Mouse (Mus musculus) G1E (cell line): ENCODE data around the gene Slc37a4. TPM values are rescaled to one million over a fixed set of nuclear protein-coding genes. Genes with fewer than 3 reads are reported as not detected.

Source experiments
- ATAC-seq: 2 replicates; pipeline ENCODE4 v1.8.0; 2016; ENCODE audit warnings: mild to moderate bottlenecking; ENCODE audit not compliant: insufficient number of reproducible peaks, poor library complexity, low FRiP score, severe bottlenecking; ENCODE audit errors: extremely low read depth
- DNase-seq: peaks from one replicate; pipeline ENCODE4 v3.0.0; 2012; ENCODE audit warnings: low spot score
- H3K27me3 ChIP-seq: 2 replicates; pipeline ENCODE4 v1.6.1; 2012; ENCODE audit warnings: mild to moderate bottlenecking, low read length, inconsistent platforms; ENCODE audit not compliant: insufficient read depth
- H3K36me3 ChIP-seq: replicated peaks from 2 replicates; pipeline ENCODE3; 2012; ENCODE audit warnings: mild to moderate bottlenecking, inconsistent platforms
- H3K4me1 ChIP-seq: 2 replicates; pipeline ENCODE4 v1.6.1; 2012; ENCODE audit warnings: low read depth, low read length, inconsistent platforms, mixed read lengths; ENCODE audit not compliant: insufficient read depth
- H3K4me3 ChIP-seq: 2 replicates; pipeline ENCODE4 v1.5.1; 2012; ENCODE audit warnings: low read depth, mild to moderate bottlenecking, inconsistent platforms, low read length, moderate library complexity, mixed read lengths
- H3K9me3 ChIP-seq: replicated peaks from 2 replicates; pipeline ENCODE4 v1.6.1; 2012; ENCODE audit warnings: inconsistent platforms
- CTCF ChIP-seq: IDR thresholded peaks from 2 replicates; pipeline ENCODE4 v1.5.1; 2012; ENCODE audit warnings: low read depth, low read length, inconsistent platforms, mixed read lengths
- GATA1 ChIP-seq: IDR thresholded peaks from 2 replicates; pipeline ENCODE4 v1.6.1; 2012; ENCODE audit warnings: borderline replicate concordance, low read length, inconsistent platforms, mixed read lengths
- GATA2 ChIP-seq: IDR thresholded peaks from 2 replicates; pipeline ENCODE4 v1.6.1; 2012; ENCODE audit warnings: low read depth, low read length, inconsistent platforms, borderline replicate concordance
- POLR2AphosphoS5 ChIP-seq: IDR thresholded peaks from 2 replicates; pipeline ENCODE4 v1.6.1; 2012; ENCODE audit warnings: low read depth, low read length, inconsistent platforms; ENCODE audit not compliant: insufficient replicate concordance
- TAL1 ChIP-seq: conservative IDR thresholded peaks from 2 replicates; pipeline ENCODE4 v1.6.1; 2012; ENCODE audit warnings: low read depth, low read length, inconsistent platforms, mixed read lengths
- polyA plus RNA-seq: library from polyadenylated mRNA; stranded (reverse); fragments of >175 nt; gene quantifications from 2 replicates; pipeline ENCODE4 v1.2.3, GENCODE M21; 2012
- total RNA-seq, 2 experiments: library from RNA; stranded (forward) in 1 of 2; stranded (reverse) in 1 of 2; fragments of 200-1000 nt in 1 of 2; fragments of >200 nt in 1 of 2; fragmentation: Nextera tagmentation in 1 of 2; gene quantifications; 2 replicates each; pipeline ENCODE4 v1.2.3; 2014 to 2017

The Slc37a4 gene
- total and polyA plus RNA-seq, 3 experiments, result 10.4 to 24.4 (median 16.0) TPM

DNA sequence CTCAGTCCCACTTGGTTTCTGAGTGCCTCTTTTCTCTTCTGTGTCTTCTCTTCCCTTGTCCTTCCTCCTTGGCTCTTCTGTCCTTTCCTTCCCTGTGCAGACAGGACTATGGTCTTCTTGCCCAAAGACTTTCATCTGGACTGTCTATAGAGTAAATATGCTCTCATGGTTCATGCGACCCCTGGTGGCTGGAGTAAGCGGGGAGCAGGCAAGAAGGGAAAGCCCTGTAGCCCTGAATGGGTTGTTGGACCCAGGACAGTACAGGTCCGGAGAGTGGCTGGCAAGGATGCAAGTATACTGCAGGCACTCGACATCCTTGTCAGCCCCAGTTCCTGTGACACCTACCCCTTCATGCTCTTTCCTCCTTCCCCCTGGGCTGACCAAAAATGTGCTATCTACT lies 5.2 kb upstream of the Slc37a4 start:
- ATAC-seq (no peak), DNase-seq (peak; percentile 29)
- TF ChIP-seq CTCF, result peak; percentile 79
- no peak for TF ChIP-seq GATA2
- Histone ChIP-seq H3K4me3 (no peak overlapping the region), H3K9me3 (no peaks in the 10 kb centered on the region), H3K4me1 (peaks cover 14% of the 10 kb centered on the region), H3K27me3 (no peaks in the 10 kb centered on the region), H3K36me3 (peaks cover 63% of the 10 kb centered on the region)

DNA sequence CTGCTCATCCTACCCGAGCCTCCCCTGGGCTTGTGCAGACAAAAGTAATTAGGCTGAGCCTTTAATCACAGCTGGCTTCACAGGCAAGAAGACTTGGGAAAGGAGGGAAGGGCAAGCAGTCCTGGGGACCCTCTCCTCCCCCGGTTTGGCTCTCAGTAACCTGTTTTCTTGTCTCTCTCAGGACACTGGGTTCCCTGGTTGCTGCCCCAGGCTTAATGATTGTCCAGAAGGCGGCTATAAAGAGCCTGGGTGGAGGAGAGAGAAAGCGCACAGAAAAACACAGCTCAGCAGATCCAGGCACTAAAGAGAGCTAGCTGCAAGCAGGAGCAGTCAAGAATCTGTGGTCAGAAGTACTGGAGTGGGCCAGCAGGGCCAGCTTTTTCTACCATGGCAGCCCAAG lies 1.4 kb downstream of the Slc37a4 start:
- TF ChIP-seq TAL1 (no peak), GATA2 (no peak), POLR2AphosphoS5 (no peak), CTCF (no peak), GATA1 (no peak)
- H3K36me3 ChIP-seq, result peaks cover 49% of the 10 kb centered on the region
- no peaks in the 10 kb centered on the region for H3K9me3 ChIP-seq
- ATAC-seq (no peak), DNase-seq (no peak)
- peak overlapping the region; percentile 81 for H3K4me3 ChIP-seq
- H3K4me1 ChIP-seq, result peaks cover 59% of the 10 kb centered on the region
- no peaks in the 10 kb centered on the region for H3K27me3 ChIP-seq

DNA sequence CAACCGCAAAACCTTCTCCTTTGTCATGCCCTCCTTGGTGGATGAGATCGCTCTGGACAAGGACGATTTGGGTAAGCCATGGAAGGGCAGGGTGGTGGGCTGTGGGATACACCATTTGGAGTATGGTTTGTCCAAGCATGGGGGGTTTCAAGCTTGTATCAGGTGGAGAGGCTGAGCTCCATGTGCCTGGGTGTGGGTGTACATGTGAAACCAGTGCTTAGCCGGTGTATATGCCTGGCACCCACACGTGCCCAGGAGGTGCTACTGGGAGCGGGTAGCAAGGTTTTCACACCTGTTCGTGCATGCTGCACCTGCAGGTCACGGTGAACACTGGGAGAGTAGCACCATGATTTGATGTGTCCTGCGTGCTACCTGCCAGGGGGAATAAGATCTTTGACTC lies 1.9 kb downstream of the Slc37a4 start:
- no peak for ATAC-seq
- H3K4me1 ChIP-seq, result peaks cover 62% of the 10 kb centered on the region
- no peaks in the 10 kb centered on the region for H3K27me3 ChIP-seq
- peak overlapping the region; percentile 81; the same call in 1 of the 2 replicates for H3K4me3 ChIP-seq
- no peak for TF ChIP-seq GATA1
- TF ChIP-seq CTCF, result no peak
- TF ChIP-seq POLR2AphosphoS5, result no peak
- no peak for TF ChIP-seq GATA2
- TF ChIP-seq TAL1, result no peak
- no peak for DNase-seq
- no peaks in the 10 kb centered on the region for H3K9me3 ChIP-seq
- peaks cover 53% of the 10 kb centered on the region for H3K36me3 ChIP-seq

DNA sequence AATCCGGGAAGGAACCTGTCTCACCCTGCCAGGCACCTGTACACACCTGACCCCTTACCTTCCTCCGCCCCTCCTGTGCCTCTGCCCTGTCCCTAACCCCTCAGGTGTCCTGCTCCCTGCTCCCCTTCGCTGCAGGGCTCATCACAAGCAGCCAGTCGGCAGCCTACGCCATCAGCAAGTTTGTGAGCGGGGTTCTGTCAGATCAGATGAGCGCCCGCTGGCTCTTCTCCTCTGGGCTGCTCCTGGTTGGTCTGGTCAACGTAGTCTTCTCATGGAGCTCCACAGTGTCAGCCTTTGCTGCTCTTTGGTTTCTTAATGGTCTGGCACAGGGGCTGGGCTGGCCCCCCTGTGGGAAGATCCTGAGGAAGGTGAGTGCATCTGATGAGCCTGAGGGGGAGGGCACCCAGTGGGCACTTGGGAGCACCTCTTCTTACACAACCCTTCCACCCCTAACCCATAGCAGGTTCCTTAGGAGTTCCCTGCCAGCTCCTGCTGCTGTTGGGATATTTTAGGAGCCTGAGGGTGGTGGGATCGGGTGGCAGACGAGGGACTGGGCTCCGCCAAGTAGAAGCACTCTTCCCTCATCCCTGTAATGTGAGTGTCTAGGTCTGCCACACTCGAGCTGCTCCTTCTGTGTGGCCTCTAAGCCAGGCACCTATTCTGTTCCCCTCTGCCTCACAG lies 2.6 kb downstream of the Slc37a4 start:
- H3K4me1 ChIP-seq, result peaks cover 67% of the 10 kb centered on the region
- no peaks in the 10 kb centered on the region for H3K9me3 ChIP-seq
- H3K27me3 ChIP-seq, result no peaks in the 10 kb centered on the region
- ATAC-seq (no peak), DNase-seq (no peak)
- H3K36me3 ChIP-seq, result peaks cover 60% of the 10 kb centered on the region
- peak overlapping the region; percentile 55; the same call in 1 of the 2 replicates for H3K4me3 ChIP-seq
- TF ChIP-seq TAL1 (no peak), GATA1 (no peak), GATA2 (no peak), CTCF (no peak), POLR2AphosphoS5 (no peak)

DNA sequence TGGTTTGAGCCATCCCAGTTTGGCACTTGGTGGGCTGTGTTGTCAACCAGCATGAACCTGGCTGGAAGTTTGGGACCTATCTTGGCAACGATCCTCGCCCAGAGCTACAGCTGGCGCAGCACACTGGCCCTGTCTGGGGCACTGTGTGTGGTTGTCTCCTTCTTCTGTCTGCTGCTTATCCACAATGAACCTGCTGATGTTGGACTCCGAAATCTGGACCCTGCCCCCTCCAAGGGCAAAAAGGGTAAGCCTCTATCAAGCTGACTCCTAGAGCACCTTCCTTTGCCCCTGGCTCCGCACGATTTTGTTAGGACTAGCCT lies 3.1 kb downstream of the Slc37a4 start:
- peaks cover 65% of the 10 kb centered on the region for H3K36me3 ChIP-seq
- DNase-seq (no peak), ATAC-seq (no peak)
- H3K4me1 ChIP-seq, result peaks cover 67% of the 10 kb centered on the region
- no peak for TF ChIP-seq TAL1
- TF ChIP-seq GATA2, result no peak
- no peak for TF ChIP-seq POLR2AphosphoS5
- TF ChIP-seq CTCF, result no peak
- TF ChIP-seq GATA1, result no peak
- H3K4me3 ChIP-seq, result no peak overlapping the region
- H3K27me3 ChIP-seq, result no peaks in the 10 kb centered on the region
- H3K9me3 ChIP-seq, result no peaks in the 10 kb centered on the region

GRCm38 (mm10) chr9:44401081-44401480 lies 4.4 kb downstream of the Slc37a4 start:
- ATAC-seq (no peak), DNase-seq (no peak)
- Histone ChIP-seq H3K4me1 (peaks cover 75% of the 10 kb centered on the region), H3K36me3 (peaks cover 79% of the 10 kb centered on the region), H3K4me3 (no peak overlapping the region), H3K9me3 (no peaks in the 10 kb centered on the region), H3K27me3 (no peaks in the 10 kb centered on the region)
- TF ChIP-seq TAL1, result no peak
- TF ChIP-seq GATA2, result no peak
- no peak for TF ChIP-seq CTCF
- TF ChIP-seq GATA1, result no peak
- no peak for TF ChIP-seq POLR2AphosphoS5
